In the genomic region with DNA sequence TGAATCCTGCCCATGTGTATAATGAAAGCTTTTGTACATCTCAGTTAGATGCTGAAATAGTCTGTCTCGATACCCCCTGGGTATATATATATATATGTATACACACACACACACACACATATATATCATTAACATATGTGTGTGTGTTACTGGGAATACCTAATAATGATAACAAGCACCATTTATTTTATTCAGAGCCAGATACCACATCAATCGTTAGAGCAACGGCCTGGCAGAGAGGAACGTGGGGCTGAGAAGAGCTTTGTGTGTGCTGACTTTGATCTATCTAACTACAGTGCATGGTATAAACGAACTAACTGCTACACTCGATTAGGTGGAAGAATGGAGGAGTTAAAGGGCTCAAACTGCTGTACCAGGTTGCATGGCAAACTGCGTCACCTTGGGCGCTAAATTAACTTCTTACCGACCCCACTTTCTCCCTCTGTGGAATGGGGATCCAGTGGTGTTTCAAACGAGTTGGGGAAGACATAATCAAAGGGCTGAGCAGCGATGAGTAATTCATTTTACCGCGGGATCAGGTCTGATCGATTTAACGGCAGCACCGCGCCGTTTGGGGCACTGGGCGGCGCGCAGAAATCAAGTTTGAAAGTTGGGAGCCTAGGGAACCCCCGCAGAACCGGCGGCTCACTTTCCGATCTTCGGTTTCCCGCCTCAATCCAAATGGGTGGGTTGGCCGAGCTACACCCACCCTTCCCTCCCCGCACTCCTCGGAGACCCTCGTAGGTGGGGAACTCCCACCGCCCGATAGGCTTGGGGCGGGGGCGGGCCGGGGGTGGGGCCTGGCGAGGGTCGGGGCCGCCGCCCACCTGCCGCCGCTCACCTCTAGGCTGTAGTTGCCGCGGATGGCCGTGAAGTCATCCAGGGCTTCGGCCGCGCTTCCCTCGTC, we compare ENCODE assay signal across 7 mouse cellular contexts. TPM values are rescaled to one million over a fixed set of nuclear protein-coding genes. Genes with fewer than 3 reads are reported as not detected.
DNase-seq lines count a peak whose midpoint lies in the region; ATAC-seq and TF ChIP-seq lines count a peak whose summit lies in the region.

No protein-coding gene starts in this region.

- ATAC-seq in heart, embryonic 14.5 days (ENCODE audit: insufficient number of reproducible peaks, insufficient read depth, low FRiP score, low read depth): peak; percentile 73

- peaks cover 0 to 15% of the 10 kb centered on the region in 2 experiments; a peak in 2 of 4 replicates for H3K4me1 ChIP-seq in CH12.LX (ENCODE audit: control insufficient read depth in 1 of 2, insufficient read depth in 2 of 2)
- no peaks in the 10 kb centered on the region; a peak in 1 of 4 replicates for H3K4me1 ChIP-seq in heart, embryonic 14.5 days (ENCODE audit: control insufficient read depth in 2 of 2, insufficient read depth in 2 of 2, low read length in 2 of 2)
- H3K4me1 ChIP-seq in small intestine, adult 2 months (ENCODE audit: control insufficient read depth, insufficient read depth, insufficient read length, low read length): peaks cover 3% of the 10 kb centered on the region

- H3K79me3 ChIP-seq in C2C12 (ENCODE audit: low read depth): peaks cover 14% of the 10 kb centered on the region

- H3K79me2 ChIP-seq in C2C12 (ENCODE audit: control insufficient read depth, insufficient read depth) (peaks cover 29% of the 10 kb centered on the region), CH12.LX (replicated peaks; ENCODE audit: control insufficient read depth, extremely low read depth, insufficient read depth, poor library complexity, severe bottlenecking) (peaks cover 14% of the 10 kb centered on the region)

- H3K27me3 ChIP-seq in C2C12 (ENCODE audit: control insufficient read depth, insufficient read depth, insufficient read length) (no peaks in the 10 kb centered on the region), CH12.LX (replicated peaks) (no peaks in the 10 kb centered on the region)
- H3K27me3 ChIP-seq in heart, embryonic 14.5 days (ENCODE audit: control insufficient read depth, insufficient read depth, low read length): no peaks in the 10 kb centered on the region
- H3K27me3 ChIP-seq in small intestine, adult 2 months (ENCODE audit: control insufficient read depth, insufficient read depth, low read length): no peaks in the 10 kb centered on the region

- no peak for TF ChIP-seq POLR2A in CH12.LX (IDR thresholded peaks at IDR 0.05; ENCODE audit: low read depth, low read length)
- no peak for TF ChIP-seq POLR2A in small intestine, adult 2 months (IDR thresholded peaks at IDR 0.05; ENCODE audit: low read depth, low read length)

- peak overlapping the region; percentile 65 for H3K27ac ChIP-seq in CH12.LX (ENCODE audit: insufficient read depth, low read depth)
- peak overlapping the region; percentile 88 to 93; a peak in 3 of 4 replicates for H3K27ac ChIP-seq in heart, embryonic 14.5 days (replicated peaks in 1 of 2; ENCODE audit: control insufficient read depth in 1 of 2, insufficient read depth in 1 of 2, low read depth in 2 of 2, low read length in 2 of 2)
- peak overlapping the region; percentile 76 for H3K27ac ChIP-seq in small intestine, adult 2 months (ENCODE audit: insufficient read depth, low read depth, low read length)

- no peak for TF ChIP-seq EP300 in CH12.LX (IDR thresholded peaks at IDR 0.05; ENCODE audit: low read length)

- H3K9ac ChIP-seq in CH12.LX (ENCODE audit: insufficient read depth, low read depth): peak overlapping the region; percentile 92
- H3K9ac ChIP-seq in heart, embryonic 14.5 days (ENCODE audit: low read length): peak overlapping the region; percentile 95

- dilution Hi-C loops in CH12.LX (cut with MboI; ENCODE audit: extremely low pct_ligation_motif_present, extremely low pct_unique_long_range_greater_than_20kb, low sequenced_read_pairs): no loop called here

- H3K4me3 ChIP-seq in C2C12 (ENCODE audit: insufficient read depth, poor library complexity, severe bottlenecking): peak overlapping the region; percentile 57
- peak overlapping the region; percentile 64 to 86 (median 82) for H3K4me3 ChIP-seq in CH12.LX (replicated peaks in 1 of 3; ENCODE audit: low read depth in 2 of 3, low read length in 2 of 3, poor library complexity in 1 of 3)
- H3K4me3 ChIP-seq in heart, embryonic 14.5 days (ENCODE audit: control insufficient read depth in 1 of 2, insufficient read depth in 1 of 2, low read depth in 1 of 2, low read length in 2 of 2): peak overlapping the region; percentile 82 to 87
- peak overlapping the region; percentile 84 for H3K4me3 ChIP-seq in small intestine, adult 2 months (ENCODE audit: low read depth, low read length)

- peak; percentile 53 for TF ChIP-seq RAD21 in CH12.LX (IDR thresholded peaks at IDR 0.05; ENCODE audit: low read depth, low read length)

- WGBS in heart, embryonic 14.5 days: 2% methylated on average over 49 of the region's 49 CpGs
- under 1% methylated on average over 48 of the region's 49 CpGs for WGBS in small intestine, adult 2 months

- H3K9me3 ChIP-seq in CH12.LX (replicated peaks; ENCODE audit: low read length): peaks cover 9% of the 10 kb centered on the region
- H3K9me3 ChIP-seq in heart, embryonic 14.5 days (ENCODE audit: control insufficient read depth, low read length): peaks cover 4% of the 10 kb centered on the region; the same call in 1 of the 2 replicates

- peaks cover 20% of the 10 kb centered on the region for H3K36me3 ChIP-seq in C2C12 (ENCODE audit: control insufficient read depth, insufficient read depth)
- H3K36me3 ChIP-seq in CH12.LX (replicated peaks in 1 of 2; ENCODE audit: control insufficient read depth in 1 of 2, insufficient read depth in 1 of 2, low read length in 1 of 2): peaks cover 7 to 14% of the 10 kb centered on the region in 2 experiments
- H3K36me3 ChIP-seq in heart, embryonic 14.5 days (ENCODE audit: control insufficient read depth, insufficient read depth, low read length): peaks cover 11% of the 10 kb centered on the region
- peaks cover 5% of the 10 kb centered on the region for H3K36me3 ChIP-seq in small intestine, adult 2 months (ENCODE audit: control insufficient read depth, insufficient read depth, low read length)

- H3ac ChIP-seq in C2C12 (ENCODE audit: control insufficient read depth, insufficient read length, low read depth): peak overlapping the region; percentile 76

- TF ChIP-seq CTCF in C2C12 (IDR thresholded peaks at IDR 0.05; ENCODE audit: control insufficient read depth, insufficient read depth, insufficient read length): no peak
- TF ChIP-seq CTCF in CH12.LX (conservative IDR thresholded peaks at IDR 0.05 in 1 of 2, IDR thresholded peaks at IDR 0.05 in 1 of 2; ENCODE audit: low read depth in 2 of 2, low read length in 2 of 2): peak in 1 of 2 experiments; percentile 58; a peak in 2 of 4 replicates
- TF ChIP-seq CTCF in small intestine, adult 2 months (IDR thresholded peaks at IDR 0.05; ENCODE audit: extremely low read depth, insufficient read length, insufficient replicate concordance, low read depth, low read length): peak; percentile 25; the same call in 1 of the 2 replicates

- in situ Hi-C loops in CH12.LX (cut with MboI; ENCODE audit: low pct_ligation_motif_present, low pct_unique_long_range_greater_than_20kb, low sequenced_read_pairs): loop anchor here (10.0 kb wide), 2 partner anchors 131 to 371 kb away; a partner anchor contains a TSS

- peak; percentile 67 for DNase-seq in CH12.LX (ENCODE audit: extremely low read depth)
- DNase-seq in c-Kit-positive CD71-positive TER-119-positive erythroid progenitor cells, embryonic 14.5 days (ENCODE audit: low spot score): peak; percentile 63
- DNase-seq in kidney, postnatal 36 days: peak; percentile 20 to 62
- DNase-seq in lung, postnatal 10 days: peak; percentile 48

- peak overlapping the region; percentile 29; the same call in 1 of the 2 replicates for H3K4me2 ChIP-seq in CH12.LX (ENCODE audit: insufficient read depth, low read depth, poor library complexity, severe bottlenecking)
- peak overlapping the region; percentile 94 for H3K4me2 ChIP-seq in heart, embryonic 14.5 days (ENCODE audit: low read length)

TF ChIP-seq in C2C12, 6 proteins besides CTCF, POLR2A, EP300 and RAD21:
- TF ChIP-seq MAX (IDR thresholded peaks at IDR 0.05) (no peak), FOSL1 (IDR thresholded peaks at IDR 0.05; ENCODE audit: insufficient read depth, low read length, poor library complexity, severe bottlenecking) (no peak), MYOD1 (IDR thresholded peaks at IDR 0.05; ENCODE audit: control insufficient read depth, insufficient read length, low read depth) (no peak), USF1 (IDR thresholded peaks at IDR 0.05; ENCODE audit: low read depth) (no peak), CEBPB (IDR thresholded peaks at IDR 0.05; ENCODE audit: low read depth) (no peak), MYOG (IDR thresholded peaks at IDR 0.05; ENCODE audit: control insufficient read depth, extremely low read depth, insufficient read length) (no peak)

TF ChIP-seq in CH12.LX, 34 proteins besides CTCF, POLR2A, EP300 and RAD21 (continues in another document):
- TF ChIP-seq USF1 (IDR thresholded peaks at IDR 0.05; ENCODE audit: low read depth, low read length) (no peak), ZNF384 (IDR thresholded peaks at IDR 0.05; ENCODE audit: low read depth, low read length) (no peak), JUN (IDR thresholded peaks at IDR 0.05; ENCODE audit: insufficient read depth, low read depth, low read length) (no peak), HCFC1 (IDR thresholded peaks at IDR 0.05; ENCODE audit: low read depth, low read length) (no peak; the same call in 1 of the 2 replicates), MXI1 (IDR thresholded peaks at IDR 0.05; ENCODE audit: low read depth, low read length) (peak; percentile 64), KAT2A (IDR thresholded peaks at IDR 0.05; ENCODE audit: insufficient replicate concordance, low read length) (no peak), CHD1 (IDR thresholded peaks at IDR 0.05; ENCODE audit: low read depth, low read length) (peak; percentile 73; the same call in 1 of the 2 replicates), MAFK (IDR thresholded peaks at IDR 0.05; ENCODE audit: insufficient replicate concordance, low read length) (no peak), SMC3 (IDR thresholded peaks at IDR 0.05; ENCODE audit: low read depth, low read length) (peak; percentile 39), ZKSCAN1 (IDR thresholded peaks at IDR 0.05; ENCODE audit: borderline replicate concordance, low read depth, low read length) (no peak), NRF1 (IDR thresholded peaks at IDR 0.05; ENCODE audit: low read depth, low read length) (0 out of 2 replicates have a peak, but pooled peaks have one; percentile 9), E2F4 (IDR thresholded peaks at IDR 0.05; ENCODE audit: insufficient replicate concordance, low read depth, low read length) (0 out of 2 replicates have a peak, but pooled peaks have one; percentile 83), SIN3A (IDR thresholded peaks at IDR 0.05; ENCODE audit: low read length) (peak; percentile 51), NELFE (IDR thresholded peaks at IDR 0.05; ENCODE audit: low read depth, low read length) (no peak)

RNA-seq across cellular contexts. Expression of a gene that starts 0.6 kb away (rescaled TPM):
- polyA plus RNA-seq in C2C12 (2012; fragmentation: generic; extraction: Trizol) (7.7 TPM), CH12.LX (2012; ENCODE audit: insufficient read length, low read depth) (21.9 and 23.2 TPM in 2 replicates)
- total RNA-seq in CH12.LX (2012; rRNA removed) (14.9 and 16.0 TPM in 2 replicates), CH12.LX (2014; rRNA removed) (27.4 and 29.5 TPM in 2 replicates)
- 18.2 and 19.9 TPM in 2 replicates for polyA plus RNA-seq in heart, embryonic 14.5 days (2014; fragmentation: Nextera tagmentation; extraction: Ambion mirVana)
- polyA plus RNA-seq in small intestine, adult 2 months (2012; rRNA removed): 1.7 and 5.2 TPM in 2 replicates

Comparison
In these comparisons a context has a peak if more than half of its experiments do, and no peak if none do; other contexts are left out.
1. Peak in every context shown above with its lines: DNase-seq, ATAC-seq, H3K4me3 ChIP-seq and H3K27ac ChIP-seq.